Mouse (Mus musculus) embryo, embryonic 10 days (tissue): Measurements from ENCODE around the gene Hs3st5.
"Not testable (repeated sequence)": the region's sequence is repeated elsewhere in the genome, so short reads cannot be mapped to it uniquely, and the experiment has no call there.

Experiments used
- DNase-seq: peaks from one replicate; pipeline ENCODE4 v3.0.0-alpha.2; 2015; ENCODE audit warnings: low spot score

Gene Hs3st5

DNA sequence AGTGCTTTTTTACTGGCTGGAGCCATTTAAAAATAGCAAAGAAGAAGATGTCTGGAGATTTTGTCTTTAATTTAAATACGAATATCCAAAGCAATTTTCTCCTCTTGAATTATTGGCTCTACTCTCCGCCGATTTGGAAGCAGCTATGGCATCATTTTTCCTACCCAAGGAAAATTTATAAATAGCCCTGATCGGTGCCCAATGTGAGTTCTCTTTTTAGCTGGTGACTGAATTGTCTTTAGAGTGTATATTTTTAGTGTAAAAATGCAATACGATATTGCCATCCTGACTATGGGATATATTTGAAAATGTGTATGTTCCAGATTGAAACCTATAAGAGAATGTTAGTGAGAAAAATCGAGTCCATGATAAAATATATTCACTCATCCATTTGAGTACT, 51.1 kb downstream of the Hs3st5 start:
- DNase-seq: no peak

DNA sequence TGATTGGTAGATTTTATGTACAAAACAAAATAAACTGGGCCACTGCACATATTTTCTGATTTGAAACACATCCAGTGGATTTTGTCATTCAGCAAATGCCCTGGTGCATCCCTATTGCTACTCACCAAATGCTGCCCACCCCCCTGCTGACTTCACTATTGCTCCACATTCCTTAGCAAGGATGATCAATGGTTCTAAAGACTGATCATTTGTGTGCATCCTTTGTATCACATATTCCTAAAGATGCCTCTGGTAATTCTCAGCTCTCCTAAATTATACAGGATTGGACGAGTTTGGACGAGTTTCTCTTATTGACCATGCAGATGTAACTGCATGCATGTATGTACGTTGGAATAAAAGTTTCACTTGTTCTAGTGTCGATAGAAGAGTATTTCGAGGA, 52.1 kb downstream of the Hs3st5 start:
- no peak for DNase-seq

DNA sequence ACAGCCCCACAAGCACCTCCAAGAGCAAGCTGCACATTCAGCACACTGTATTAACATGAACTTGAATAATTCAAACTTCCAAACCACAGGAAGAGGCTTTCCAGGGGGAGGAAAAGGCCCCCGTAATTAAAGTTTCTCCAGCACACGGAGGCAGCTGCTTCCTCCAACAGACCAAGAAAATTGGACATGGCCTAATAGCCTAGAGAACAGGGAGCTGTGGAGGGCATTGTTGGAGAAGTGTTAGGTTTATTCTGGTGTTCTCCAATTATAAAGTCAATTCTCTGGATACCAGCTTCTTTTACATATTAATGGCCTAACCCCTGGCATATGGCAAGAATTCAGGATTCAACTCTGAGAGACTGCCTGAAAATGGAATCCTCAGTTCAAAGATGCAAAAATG, 60.6 kb downstream of the Hs3st5 start:
- no peak for DNase-seq

DNA sequence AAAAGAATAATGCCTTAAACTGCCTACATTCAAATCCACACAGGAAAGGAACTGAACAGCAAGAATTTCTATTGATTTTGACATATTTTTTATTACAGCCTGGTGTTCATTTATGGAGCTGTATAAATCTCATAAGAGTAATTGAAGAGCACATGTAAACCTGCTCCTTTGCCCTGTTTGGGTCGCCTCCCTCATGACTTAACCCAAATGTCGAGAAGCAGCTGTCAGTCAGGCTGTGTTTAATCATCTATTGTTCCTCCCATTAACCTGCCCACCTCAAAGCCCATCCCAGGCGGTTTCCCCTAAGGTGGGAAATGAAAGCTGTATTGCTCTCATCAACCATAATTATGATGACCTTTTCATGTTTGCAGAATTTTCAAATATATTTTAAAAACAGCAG, 65.9 kb downstream of the Hs3st5 start:
- no peak for DNase-seq

DNA sequence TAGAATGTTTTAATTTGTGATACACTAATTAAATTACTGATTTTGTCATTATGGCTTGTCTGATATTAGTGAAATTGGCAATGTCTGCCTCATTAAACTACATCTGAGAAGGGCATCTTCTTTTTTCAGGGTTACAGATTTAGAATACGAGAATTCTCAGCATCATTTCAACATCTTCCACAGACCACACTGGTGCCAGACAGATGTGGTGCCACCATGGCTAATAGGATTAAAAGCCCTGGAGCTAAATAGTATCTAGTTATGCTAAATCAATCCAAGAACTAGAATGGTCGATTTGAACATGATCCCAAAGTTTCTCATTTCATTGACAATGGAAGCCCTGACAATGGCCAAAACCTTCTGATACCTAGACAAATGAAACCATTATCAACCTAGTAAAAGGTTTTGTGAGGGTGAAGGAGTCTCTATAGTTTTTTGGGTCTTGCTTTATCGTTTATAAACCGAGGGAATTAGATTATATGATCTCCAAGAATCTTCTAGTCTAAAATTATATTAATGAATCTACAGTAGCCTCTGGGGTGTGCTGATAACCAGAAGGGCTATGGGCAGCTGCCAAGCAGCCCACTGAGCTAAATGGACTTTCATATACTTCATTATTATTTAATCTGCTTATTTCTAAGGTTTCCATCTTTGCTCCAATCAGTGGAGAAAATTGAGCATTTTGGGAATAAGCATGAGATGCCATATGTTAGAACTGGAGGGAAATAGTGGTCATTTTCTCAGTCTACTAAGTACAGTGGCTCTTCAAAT, 71.9 kb downstream of the Hs3st5 start:
- no peak for DNase-seq

DNA sequence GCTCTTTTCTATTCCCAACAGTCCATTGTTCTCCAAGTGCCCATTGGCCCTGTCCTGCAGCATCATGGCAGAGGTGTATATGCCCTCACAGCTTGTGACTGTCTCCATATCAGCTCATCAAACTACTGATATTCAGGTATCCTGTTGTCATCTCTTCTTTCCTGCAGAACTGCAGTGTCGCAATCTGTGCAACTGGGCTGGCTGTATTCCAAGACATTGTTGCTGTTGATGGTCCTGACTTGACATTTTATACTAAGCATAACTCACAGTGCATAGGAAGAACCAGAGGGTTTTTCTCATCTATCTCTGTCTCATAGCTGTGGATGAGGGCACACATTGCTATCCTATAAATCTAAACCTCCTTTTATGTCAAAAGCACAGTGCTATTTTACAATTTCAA, 103.8 kb downstream of the Hs3st5 start:
- no peak for DNase-seq

DNA sequence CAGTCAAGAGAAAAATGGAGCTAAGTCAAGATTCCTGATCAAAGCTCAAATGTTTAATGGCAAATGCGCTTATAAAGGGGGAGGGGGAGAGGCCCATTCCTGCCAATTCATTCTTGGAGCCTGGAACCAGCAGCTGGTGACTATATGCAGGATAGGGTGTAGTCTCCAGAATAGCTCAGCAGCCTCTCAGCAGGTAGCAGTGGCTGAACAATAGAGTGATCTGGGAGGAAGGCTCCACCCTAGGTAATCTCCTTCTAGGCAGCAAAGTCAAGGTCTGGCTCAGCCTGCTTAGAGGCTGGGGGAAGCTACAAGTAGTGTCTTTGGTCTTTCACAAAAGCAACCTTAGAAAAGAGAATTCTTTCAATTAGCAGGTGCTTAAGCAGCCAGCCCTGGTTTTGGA, 104.8 kb downstream of the Hs3st5 start:
- DNase-seq: not testable (repeated sequence)

DNA sequence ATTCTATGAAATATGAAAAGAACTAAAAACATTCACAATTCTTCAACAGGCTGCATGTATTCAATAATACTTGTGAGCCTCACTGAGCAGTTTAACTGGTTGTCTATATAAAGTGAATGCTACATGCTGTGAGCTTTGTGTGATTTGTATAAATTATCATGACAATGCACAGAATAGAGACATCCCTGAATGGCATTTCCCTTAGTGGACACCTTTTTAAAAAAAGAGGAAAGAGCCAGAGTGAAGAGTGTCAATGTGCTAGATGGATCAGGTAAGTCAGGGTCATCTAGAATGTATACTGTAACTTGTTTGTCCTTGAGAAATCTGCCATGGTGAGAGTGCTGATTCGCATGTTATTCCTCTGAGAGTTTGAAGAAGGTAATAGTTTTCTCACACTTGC, 116.4 kb downstream of the Hs3st5 start:
- DNase-seq: no peak

DNA sequence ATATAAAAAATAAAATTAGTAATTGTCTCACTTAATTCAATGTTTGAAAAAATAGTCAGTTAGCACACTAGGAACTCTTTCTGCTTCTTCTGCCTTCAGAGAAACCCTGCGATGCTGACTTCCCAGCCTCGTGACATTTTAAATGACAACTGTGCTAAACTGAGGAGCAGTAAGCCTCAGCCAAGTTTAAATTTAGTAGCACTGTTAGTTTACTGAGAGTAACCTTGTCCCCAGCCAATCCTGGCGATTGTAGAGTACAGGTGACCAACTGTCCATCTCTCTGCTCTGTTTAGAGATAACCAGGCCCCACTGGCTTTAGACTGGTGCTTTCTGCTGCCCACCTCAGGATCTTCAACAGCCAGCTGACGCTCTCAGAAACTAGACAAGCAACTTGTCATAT, 121.3 kb downstream of the Hs3st5 start:
- no peak for DNase-seq

DNA sequence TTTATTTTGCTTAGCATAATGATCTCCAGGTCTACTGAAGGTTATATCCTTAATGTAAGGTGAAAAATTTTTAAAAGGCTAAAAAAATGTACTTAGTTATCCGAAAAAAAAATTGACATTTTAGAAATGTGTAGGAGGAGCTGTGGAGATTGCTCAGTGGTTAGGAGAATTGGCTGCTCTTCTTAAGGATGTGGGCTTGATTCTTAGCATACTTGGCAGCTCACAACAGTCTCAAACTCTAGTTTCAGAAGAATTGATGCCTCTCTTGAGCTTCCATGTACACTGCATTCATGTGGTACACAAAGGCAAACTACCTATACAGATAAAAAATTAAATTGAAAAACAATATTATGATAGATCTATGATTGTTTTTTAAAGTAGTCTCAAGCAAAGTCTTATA, 125.1 kb downstream of the Hs3st5 start:
- DNase-seq: no peak

DNA sequence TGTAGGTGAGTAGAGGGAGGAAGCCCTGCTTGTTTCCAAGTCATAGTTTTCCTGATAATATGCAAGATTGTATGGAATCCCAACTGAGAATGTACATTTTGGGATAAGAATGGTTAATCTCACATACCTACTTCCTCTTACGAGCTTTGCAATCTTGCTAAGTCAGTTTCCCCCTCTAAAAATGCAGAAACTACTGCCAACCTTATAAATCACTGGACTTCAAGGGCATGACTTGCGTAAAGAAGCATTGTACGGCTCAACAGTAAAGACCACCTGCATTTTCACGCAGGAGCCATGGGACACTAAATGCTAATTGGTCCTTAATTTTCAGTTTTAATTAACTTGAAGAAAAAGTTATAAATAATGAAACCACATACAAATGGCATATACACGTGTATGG, 144.0 kb downstream of the Hs3st5 start:
- no peak for DNase-seq

DNA sequence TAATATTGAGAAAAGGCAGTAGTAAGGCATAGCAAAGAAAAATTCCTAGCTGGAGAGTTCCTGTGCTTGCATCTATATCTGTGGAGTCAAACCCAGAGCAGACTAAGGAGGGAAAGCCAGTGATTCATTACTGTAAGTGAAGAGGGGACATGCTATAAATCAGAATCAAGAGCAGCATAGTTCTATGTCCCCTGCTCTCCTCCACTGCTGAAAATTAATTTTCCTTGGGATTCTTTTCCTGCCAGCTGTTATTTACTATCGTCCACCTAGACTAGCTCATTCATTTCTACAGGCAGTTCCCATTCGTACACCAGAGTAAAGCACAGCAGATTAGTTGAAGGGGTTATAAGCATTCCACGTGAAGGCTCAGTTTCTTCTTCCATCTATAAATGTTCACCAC, 207.4 kb downstream of the Hs3st5 start:
- DNase-seq: no peak

DNA sequence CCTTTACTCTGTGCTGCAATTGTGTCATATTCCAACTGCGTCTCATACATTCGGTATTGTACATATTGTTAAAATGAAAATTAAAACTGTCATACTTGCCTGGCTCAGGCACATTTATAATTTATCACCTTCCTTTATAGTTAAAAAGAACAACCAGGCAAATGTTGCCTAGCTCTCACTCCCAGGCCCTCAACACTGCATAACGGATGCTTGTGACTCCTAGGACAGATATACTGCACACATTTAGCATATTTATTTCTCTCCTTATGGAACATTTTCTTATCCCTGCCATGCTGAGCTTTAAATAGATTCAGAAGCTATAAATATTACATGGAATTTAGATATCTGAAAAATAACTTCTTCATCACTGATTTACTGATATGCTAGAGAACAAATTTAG, 219.6 kb downstream of the Hs3st5 start:
- DNase-seq: no peak

DNA sequence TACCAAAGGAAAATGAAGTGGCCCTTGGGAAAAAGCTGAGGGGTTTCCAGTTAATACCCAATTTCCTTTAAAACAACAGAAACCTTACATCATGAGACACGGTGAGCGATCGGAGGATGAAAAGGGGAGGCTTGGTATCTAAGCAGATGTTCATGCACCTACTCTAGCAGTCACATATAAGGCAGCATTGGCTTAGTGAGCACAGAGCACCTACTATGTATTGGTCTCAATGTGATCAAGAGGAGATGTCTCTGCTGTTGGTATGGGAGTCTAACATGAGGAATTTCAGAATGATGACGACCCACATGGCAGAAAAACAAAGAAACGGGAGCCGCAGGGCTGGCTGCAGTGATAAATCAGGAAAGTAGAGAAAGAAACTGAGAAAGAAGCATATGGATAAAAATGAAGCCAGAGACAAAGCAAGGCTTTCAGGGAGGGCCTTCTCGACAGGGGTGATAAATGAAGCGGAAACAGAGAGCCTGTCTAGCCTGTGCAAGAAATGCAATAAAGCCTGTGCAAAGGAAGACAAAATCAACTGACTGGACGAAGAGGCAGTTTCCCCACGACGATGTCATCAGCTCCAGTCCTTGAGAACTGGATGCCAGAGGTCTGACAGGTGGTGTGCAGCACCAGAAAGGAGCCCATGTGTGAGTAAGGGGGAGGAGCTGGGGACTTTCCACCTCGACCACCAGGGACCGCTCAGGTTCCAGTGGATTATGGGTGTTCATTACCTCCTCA, 222.9 kb downstream of the Hs3st5 start:
- DNase-seq: peak; percentile 19

DNA sequence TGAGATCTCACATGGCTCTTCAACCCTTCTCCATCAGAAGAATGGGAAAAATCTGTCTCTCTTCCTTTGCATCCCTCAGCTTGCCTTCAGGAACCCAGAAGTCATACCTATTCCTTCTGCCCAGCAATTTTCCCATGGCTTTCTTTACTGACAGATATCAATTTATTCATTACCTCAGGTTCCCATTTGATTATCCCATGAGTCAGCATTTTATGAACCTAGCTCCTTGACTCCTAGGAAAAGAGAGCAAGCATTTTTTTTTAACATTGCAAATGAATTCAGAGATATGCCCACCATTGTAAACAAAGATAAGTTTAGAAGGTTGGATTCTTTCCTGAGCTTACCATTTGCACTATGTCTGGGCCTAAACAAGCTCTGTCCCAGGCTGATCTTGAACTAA, 232.8 kb downstream of the Hs3st5 start:
- no peak for DNase-seq

DNA sequence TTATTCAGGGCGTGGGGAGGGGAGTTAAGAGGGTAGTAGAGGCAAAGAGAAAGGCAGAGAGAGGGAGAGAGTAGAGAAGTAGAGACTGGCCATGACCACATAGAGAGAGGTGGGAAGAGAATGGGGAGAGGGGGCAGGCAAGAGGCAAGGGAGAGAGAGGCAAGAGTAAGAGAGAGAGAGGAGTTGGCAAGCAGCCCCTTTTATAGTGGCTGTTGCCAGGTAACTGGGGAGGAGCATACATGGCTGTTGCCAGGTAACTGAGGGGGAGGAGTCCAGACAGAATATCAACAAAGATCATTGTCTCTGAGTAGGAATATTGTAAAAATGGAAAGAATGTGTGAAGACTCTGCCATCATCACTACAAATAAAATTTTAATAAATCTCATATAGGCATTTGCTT, 243.4 kb downstream of the Hs3st5 start:
- DNase-seq: no peak

DNA sequence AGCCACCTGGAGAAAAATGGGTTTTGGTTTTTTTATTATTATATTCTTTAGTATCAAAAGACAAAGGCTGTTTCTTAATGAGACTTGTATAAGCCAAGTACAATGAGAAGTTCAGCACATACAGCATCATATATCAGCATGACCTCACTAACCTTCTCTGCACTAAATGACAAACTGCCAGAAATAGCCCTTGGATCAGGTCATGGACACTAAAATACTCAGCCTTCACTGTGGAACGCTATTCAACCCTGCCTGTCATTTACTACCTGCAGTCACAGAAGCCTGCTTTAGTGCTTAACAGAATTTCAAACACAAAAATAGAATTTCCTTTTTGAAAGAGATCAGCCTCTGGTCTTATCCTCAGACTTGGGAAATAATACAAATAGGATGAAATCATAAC, 247.9 kb downstream of the Hs3st5 start:
- DNase-seq: no peak

DNA sequence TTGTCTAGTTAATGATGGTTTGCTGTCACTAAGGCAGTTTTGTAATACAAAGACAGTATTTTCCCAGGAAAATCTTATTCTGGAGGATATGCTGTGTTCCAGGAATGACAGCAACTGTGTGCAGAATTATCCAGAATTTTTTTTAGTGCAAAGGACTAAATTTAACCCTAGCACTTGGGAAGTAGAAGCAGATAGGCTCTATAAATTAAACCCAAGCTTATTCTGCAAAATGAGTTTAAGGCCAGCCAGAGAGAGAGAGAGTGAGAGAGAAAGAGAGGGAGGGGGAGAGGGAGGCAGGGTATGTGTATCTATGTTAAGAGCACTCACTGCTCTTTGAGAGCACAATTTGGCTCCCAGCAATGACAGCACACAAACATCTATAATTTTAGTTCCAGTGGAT, 267.0 kb downstream of the Hs3st5 start:
- DNase-seq: no peak

DNA sequence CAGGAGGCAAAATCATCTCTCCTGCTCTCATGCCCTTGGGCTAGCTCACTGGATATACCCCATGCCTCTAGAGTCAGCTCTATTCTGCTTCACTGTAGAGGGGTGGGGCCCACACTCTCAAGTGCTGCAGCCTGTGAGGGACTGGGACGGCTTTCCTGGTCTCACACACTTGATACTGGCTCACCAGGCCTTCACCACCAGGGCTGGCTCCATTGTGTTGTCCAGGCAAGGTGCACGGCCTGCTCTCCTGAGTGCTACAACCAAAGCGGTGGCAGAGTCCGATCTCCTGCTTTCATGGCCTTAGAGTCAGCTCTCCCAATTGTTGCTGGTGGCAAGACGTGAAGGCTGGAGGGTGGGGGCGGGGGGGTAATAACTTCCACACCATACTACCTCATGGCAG, 268.3 kb downstream of the Hs3st5 start:
- no peak for DNase-seq

DNA sequence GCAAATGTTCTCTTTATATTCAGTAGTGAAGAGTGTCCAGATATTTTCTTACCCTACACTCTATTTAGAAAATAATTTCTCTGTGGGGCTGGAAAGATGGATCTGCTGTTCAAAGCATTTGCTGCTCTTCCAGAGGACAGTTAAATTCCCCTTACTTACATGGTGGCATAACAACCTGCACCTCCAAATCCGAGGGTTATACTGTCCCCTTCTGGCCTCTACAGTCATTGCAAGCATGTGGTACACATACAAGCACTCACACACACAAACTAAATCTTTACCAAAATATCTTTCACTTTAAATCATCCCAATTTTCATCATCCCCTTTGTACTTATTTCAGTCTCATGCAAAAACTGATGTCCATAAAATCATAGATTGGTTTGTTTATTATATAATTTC, 275.0 kb downstream of the Hs3st5 start:
- no peak for DNase-seq

DNA sequence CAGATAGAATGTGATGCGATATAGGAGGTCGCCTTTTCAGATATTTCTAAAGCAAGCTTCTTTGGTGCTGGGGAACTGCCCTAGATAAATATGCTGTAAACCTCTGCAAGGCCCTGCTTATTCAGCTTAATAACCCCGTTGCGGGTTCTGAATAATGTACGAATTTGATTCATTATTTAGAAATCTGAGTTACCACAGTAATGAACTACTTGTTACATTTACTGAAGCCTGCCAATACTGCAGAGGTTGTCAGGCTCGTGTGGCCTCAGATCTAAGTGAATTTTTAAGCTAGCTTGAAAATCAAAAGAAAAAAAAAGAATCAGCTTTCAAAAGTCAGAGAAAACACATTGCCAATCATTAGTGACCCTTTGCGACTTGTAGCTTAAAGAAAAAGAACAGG, 280.4 kb downstream of the Hs3st5 start:
- no peak for DNase-seq

DNA sequence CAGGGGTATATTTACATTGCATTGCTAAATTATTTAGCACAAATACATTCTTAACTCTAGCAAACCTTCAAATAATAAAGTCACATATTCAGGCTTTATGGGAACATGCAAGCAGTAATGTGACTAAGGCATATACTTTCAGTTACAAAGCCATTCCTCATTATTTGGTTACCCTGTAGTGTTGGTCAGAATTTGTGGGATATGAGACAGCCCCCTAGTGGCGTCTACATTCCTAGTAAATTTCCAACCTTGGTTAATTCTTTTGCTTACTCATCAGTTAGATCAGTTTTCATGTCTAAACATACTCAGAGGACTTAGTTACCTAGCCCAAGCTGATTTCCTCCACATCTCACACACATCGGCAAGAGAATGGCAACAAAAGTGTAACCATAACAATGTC, 285.2 kb downstream of the Hs3st5 start:
- DNase-seq: peak; percentile 16

DNA sequence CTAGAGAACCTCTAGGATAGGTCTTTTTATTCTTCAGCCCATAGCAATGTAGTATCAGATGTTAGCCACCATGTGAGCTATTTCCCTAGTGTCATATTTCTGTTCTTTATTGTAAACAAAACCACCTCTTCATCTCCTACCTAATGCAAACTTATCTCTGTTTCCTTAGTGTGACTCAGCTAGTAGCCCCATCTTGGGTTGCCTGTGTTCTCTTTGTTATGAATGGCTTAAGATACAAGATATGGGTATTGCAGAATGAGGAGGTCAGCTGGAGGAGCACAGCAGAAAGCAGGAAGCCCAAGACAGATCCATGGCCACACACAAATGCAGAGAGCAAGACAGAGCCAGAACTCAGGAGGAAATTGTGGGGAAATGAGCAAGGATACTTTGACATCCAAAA, 288.7 kb downstream of the Hs3st5 start:
- DNase-seq: no peak

DNA sequence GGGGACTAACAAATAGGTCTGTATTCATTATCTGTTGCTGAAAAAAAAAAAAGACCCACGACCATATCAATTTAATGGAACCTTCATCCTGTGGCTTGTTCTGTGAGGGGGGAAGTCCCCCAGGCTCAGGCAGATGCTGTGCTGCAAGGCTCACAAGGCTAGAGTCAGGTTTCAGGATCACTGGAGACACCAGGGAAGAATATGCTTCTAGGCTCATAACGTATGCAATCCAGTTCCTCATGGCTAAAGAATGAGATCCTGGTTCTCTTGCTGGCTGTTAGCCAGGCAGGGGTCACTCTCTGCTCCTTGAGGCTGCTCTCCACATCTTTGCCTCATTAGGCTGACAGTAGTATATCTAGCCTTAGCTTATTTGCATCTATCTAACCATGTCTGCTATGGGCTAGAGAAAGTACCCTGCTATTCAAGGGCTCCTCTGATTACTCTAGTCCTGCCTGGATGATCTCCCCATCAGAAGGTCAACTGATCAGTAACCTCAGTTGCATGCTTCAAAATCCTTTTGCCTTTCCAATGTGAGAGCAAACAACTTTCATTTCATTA, 294.4 kb downstream of the Hs3st5 start:
- DNase-seq: peak; percentile 20
